Mouse (Mus musculus) MEL (cell line): ENCODE data around the gene B9d2. TPM values are rescaled to one million over a fixed set of nuclear protein-coding genes. Genes with fewer than 3 reads are reported as not detected.

Source experiments
- DNase-seq: peaks from one replicate; pipeline ENCODE4 v3.0.0; 2011; ENCODE audit warnings: low read depth, low spot score
- H3K27ac ChIP-seq: 2 replicates; pipeline ENCODE4 v1.5.1; 2012; ENCODE audit warnings: low read depth, mild to moderate bottlenecking, control low read depth, low read length, moderate library complexity; ENCODE audit not compliant: control insufficient read depth
- H3K27me3 ChIP-seq, 2 experiments: fragments of 150-350 bp in 1 of 2; sonication (generic) in 1 of 2; 2 replicates each; pipeline ENCODE4 v1.6.1; 2012; ENCODE audit warnings: low read length in 2 of 2, mild to moderate bottlenecking in 2 of 2, improper control_type of control experiment in 1 of 2, moderate library complexity in 1 of 2; ENCODE audit not compliant: insufficient read depth in 2 of 2, control insufficient read depth in 1 of 2
- H3K36me3 ChIP-seq, 2 experiments: 2 replicates each; pipeline ENCODE4 v1.6.1; 2012 to 2014; ENCODE audit warnings: low read length in 2 of 2, improper control_type of control experiment in 1 of 2, inconsistent platforms in 1 of 2, mild to moderate bottlenecking in 1 of 2; ENCODE audit not compliant: insufficient read depth in 2 of 2, control insufficient read depth in 1 of 2
- H3K4me1 ChIP-seq, 2 experiments: fragments of 150-350 bp in 1 of 2; sonication (generic) in 1 of 2; 2 replicates each; pipeline ENCODE4 v1.6.1; 2012; ENCODE audit warnings: low read length in 2 of 2, improper control_type of control experiment in 1 of 2, mild to moderate bottlenecking in 1 of 2; ENCODE audit not compliant: insufficient read depth in 2 of 2, control insufficient read depth in 1 of 2
- H3K4me3 ChIP-seq, 2 experiments: fragments of 150-350 bp in 1 of 2; sonication (generic) in 1 of 2; 2 replicates each; pipeline ENCODE4 v1.5.1; 2012; ENCODE audit warnings: low read depth in 2 of 2, low read length in 2 of 2, mild to moderate bottlenecking in 2 of 2, moderate library complexity in 2 of 2, control low read depth in 1 of 2, improper control_type of control experiment in 1 of 2; ENCODE audit not compliant: control insufficient read depth in 1 of 2, insufficient read depth in 1 of 2
- H3K79me2 ChIP-seq: 2 replicates; pipeline ENCODE4 v1.6.1; 2012; ENCODE audit warnings: mild to moderate bottlenecking, low read length, moderate library complexity; ENCODE audit not compliant: control insufficient read depth, poor library complexity, insufficient read depth
- H3K9ac ChIP-seq: 2 replicates; pipeline ENCODE4 v1.6.1; 2012; ENCODE audit warnings: low read depth, mild to moderate bottlenecking, control low read depth, low read length, moderate library complexity; ENCODE audit not compliant: control insufficient read depth, poor library complexity, severe bottlenecking
- H3K9me3 ChIP-seq: fragments of 150-350 bp; sonication (generic); replicated peaks from 2 replicates; pipeline ENCODE4 v1.6.1; 2012; ENCODE audit warnings: mild to moderate bottlenecking, low read length, improper control_type of control experiment, moderate library complexity; ENCODE audit not compliant: insufficient read depth
- E2F4 ChIP-seq: IDR thresholded peaks from 2 replicates; pipeline ENCODE4 v1.6.1; 2011; ENCODE audit warnings: low read depth, low read length, improper control_type of control experiment, borderline replicate concordance
- ELF1 ChIP-seq: IDR thresholded peaks from 2 replicates; pipeline ENCODE4 v1.6.1; 2014; ENCODE audit warnings: low read depth, mild to moderate bottlenecking, inconsistent platforms, low read length, improper control_type of control experiment, moderate library complexity
- EP300 ChIP-seq, 2 experiments: IDR thresholded peaks; 2 replicates each; pipeline ENCODE4 v1.6.1; 2011; ENCODE audit warnings: improper control_type of control experiment in 2 of 2, low read length in 2 of 2, low read depth in 1 of 2, mild to moderate bottlenecking in 1 of 2
- ETS1 ChIP-seq: IDR thresholded peaks from 2 replicates; pipeline ENCODE4 v1.6.1; 2012; ENCODE audit warnings: low read depth, mild to moderate bottlenecking, inconsistent platforms, low read length, improper control_type of control experiment, moderate library complexity
- HCFC1 ChIP-seq: IDR thresholded peaks from 2 replicates; pipeline ENCODE4 v1.6.1; 2012; ENCODE audit warnings: low read depth, mild to moderate bottlenecking, inconsistent platforms, low read length, improper control_type of control experiment, moderate library complexity
- KAT2A ChIP-seq: conservative IDR thresholded peaks from 2 replicates; pipeline ENCODE4 v1.6.1; 2012; ENCODE audit warnings: low read depth, low read length, improper control_type of control experiment, inconsistent platforms
- MAFK ChIP-seq: IDR thresholded peaks from 2 replicates; pipeline ENCODE4 v1.6.1; 2011; ENCODE audit warnings: low read depth, mild to moderate bottlenecking, low read length, improper control_type of control experiment, borderline replicate concordance
- MAX ChIP-seq: IDR thresholded peaks from 2 replicates; pipeline ENCODE4 v1.6.1; 2011; ENCODE audit warnings: low read length, improper control_type of control experiment
- MAZ ChIP-seq: IDR thresholded peaks from 2 replicates; pipeline ENCODE4 v1.6.1; 2012; ENCODE audit warnings: low read depth, mild to moderate bottlenecking, inconsistent platforms, low read length, improper control_type of control experiment
- MEF2A ChIP-seq: IDR thresholded peaks from 2 replicates; pipeline ENCODE4 v1.6.1; 2014; ENCODE audit warnings: low read depth, mild to moderate bottlenecking, inconsistent platforms, low read length, improper control_type of control experiment; ENCODE audit not compliant: poor library complexity, insufficient replicate concordance, severe bottlenecking; ENCODE audit errors: extremely low read depth
- MYC ChIP-seq: IDR thresholded peaks from 2 replicates; pipeline ENCODE4 v1.6.1; 2011; ENCODE audit warnings: low read depth, mild to moderate bottlenecking, low read length, improper control_type of control experiment, moderate library complexity
- NELFE ChIP-seq: IDR thresholded peaks from 2 replicates; pipeline ENCODE4 v1.6.1; 2011; ENCODE audit warnings: low read depth, low read length, improper control_type of control experiment
- POLR2AphosphoS2 ChIP-seq: IDR thresholded peaks from 2 replicates; pipeline ENCODE4 v1.6.1; 2011; ENCODE audit warnings: low read length, improper control_type of control experiment
- RAD21 ChIP-seq: IDR thresholded peaks from 2 replicates; pipeline ENCODE4 v1.6.1; 2011; ENCODE audit warnings: mild to moderate bottlenecking, low read depth, low read length, improper control_type of control experiment
- RCOR1 ChIP-seq: IDR thresholded peaks from 2 replicates; pipeline ENCODE4 v1.6.1; 2012; ENCODE audit warnings: low read depth, mild to moderate bottlenecking, inconsistent platforms, low read length, improper control_type of control experiment
- SIN3A ChIP-seq: IDR thresholded peaks from 2 replicates; pipeline ENCODE4 v1.6.1; 2012; ENCODE audit warnings: low read length, improper control_type of control experiment, inconsistent platforms
- TBP ChIP-seq: IDR thresholded peaks from 2 replicates; pipeline ENCODE4 v1.8.0; 2011; ENCODE audit warnings: low read depth, low read length, improper control_type of control experiment
- USF1 ChIP-seq: IDR thresholded peaks from 2 replicates; pipeline ENCODE4 v1.6.1; 2014; ENCODE audit warnings: low read depth, mild to moderate bottlenecking, inconsistent platforms, low read length, improper control_type of control experiment, moderate library complexity
- USF2 ChIP-seq, 2 experiments: IDR thresholded peaks; 2 replicates each; pipeline ENCODE4 v1.6.1; 2011 to 2012; ENCODE audit warnings: improper control_type of control experiment in 2 of 2, low read length in 2 of 2, borderline replicate concordance in 1 of 2, inconsistent platforms in 1 of 2, low read depth in 1 of 2, mild to moderate bottlenecking in 1 of 2; ENCODE audit not compliant: insufficient read depth in 1 of 2
- ZC3H11A ChIP-seq: IDR thresholded peaks from 2 replicates; pipeline ENCODE4 v1.6.1; 2012; ENCODE audit warnings: low read depth, mild to moderate bottlenecking, inconsistent platforms, low read length, improper control_type of control experiment
- ZMIZ1 ChIP-seq: IDR thresholded peaks from 2 replicates; pipeline ENCODE4 v1.6.1; 2012; ENCODE audit warnings: low read depth, mild to moderate bottlenecking, inconsistent platforms, low read length, improper control_type of control experiment, moderate library complexity
- ZNF384 ChIP-seq: IDR thresholded peaks from 2 replicates; pipeline ENCODE4 v1.6.1; 2012; ENCODE audit warnings: low read depth, mild to moderate bottlenecking, inconsistent platforms, low read length, improper control_type of control experiment
- polyA plus RNA-seq, 2 experiments: library from polyadenylated mRNA; stranded (reverse) in 1 of 2; unstranded in 1 of 2; fragments of >175 nt in 1 of 2; fragments of >200 nt in 1 of 2; gene quantifications; 2 replicates each; pipeline versions ENCODE4 v1.2.1 to v1.2.4; 2012; ENCODE audit warnings: low replicate concordance in 2 of 2, low read depth in 1 of 2; ENCODE audit not compliant: insufficient read length in 2 of 2, insufficient read depth in 1 of 2, missing spikeins in 1 of 2
- total RNA-seq: library from RNA; depleted of rRNA; stranded (reverse); fragments of 300-350 nt; gene quantifications from 2 replicates; pipeline ENCODE4 v1.2.3, GENCODE M21; 2012

Gene B9d2
- total and polyA plus RNA-seq, 3 experiments = 70.4 to 108 TPM; not detected in 1

DNA sequence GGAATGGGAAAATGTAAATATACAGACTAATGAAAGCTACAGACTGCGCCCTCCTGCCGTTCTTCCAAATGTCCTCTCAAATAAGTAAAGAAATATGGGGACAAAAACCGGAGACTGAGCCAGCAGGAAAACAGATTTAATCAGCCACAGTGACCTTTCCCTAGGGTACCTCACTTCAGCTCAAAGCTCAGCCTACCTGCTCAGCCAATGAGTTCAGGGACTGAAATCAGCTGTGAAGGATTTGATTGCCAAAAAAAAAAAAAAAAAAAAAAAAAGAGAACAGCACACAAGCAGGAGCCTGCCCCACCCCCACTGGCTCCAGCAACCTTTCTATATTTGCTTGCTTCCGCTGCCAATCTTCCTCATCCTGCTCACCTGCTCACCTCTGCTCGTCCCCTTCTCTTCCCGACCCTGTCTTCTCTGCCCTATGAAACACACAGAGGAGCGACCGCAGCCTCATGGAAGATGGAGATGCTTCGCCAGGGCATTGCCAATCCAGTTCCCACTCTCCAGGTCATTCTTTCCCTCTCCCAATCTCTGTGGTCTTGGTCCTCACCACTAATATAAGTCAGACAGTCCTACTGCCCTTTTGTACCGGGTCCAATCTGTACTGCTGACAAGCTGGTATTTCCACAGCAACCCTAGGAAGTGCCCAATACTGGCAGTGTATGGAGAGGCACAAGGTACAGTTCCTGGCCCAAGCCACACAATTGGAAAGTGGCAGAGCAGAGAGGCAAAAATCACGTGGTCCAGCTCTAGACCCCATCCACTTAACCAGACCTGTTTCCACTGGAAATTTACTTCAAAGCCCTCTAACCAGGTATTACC is 24.8 kb upstream of the B9d2 start:
- H3K79me2 ChIP-seq = peaks cover 16% of the 10 kb centered on the region
- H3K36me3 ChIP-seq = peaks cover 0 to 13% of the 10 kb centered on the region in 2 experiments; a peak in 2 of 4 replicates
- H3K9me3 ChIP-seq = no peaks in the 10 kb centered on the region
- H3K27me3 ChIP-seq = no peaks in the 10 kb centered on the region
- TF ChIP-seq ZNF384 (peak; percentile 80), EP300 (IDR thresholded peaks at IDR 0.05; ENCODE audit: low read depth in 1 of 2, low read length in 2 of 2) (no peak)
- no peak overlapping the region for H3K27ac ChIP-seq
- H3K4me3 ChIP-seq = no peak overlapping the region
- peaks cover 0 to 15% of the 10 kb centered on the region in 2 experiments; a peak in 2 of 4 replicates for H3K4me1 ChIP-seq
- no peak overlapping the region for H3K9ac ChIP-seq
- no peak for DNase-seq

DNA sequence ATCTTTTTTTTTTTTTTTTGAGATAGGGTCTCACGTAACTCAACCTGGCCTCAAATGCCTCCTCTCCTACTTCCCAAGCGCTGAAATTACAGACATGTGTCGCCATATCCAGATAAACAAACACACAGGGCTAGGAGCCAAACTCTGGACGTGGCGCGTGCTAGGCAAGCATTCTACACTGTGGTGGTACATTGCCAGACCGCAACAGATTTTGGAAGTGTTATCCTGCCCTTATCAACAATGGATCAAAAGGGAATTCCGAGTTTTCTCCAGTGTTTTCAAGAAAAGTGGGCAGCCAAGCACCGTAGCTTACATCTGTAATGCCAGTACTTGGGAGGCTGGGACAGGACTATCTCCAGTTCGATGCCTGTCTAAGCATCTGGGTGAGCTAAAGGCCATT is 22.8 kb upstream of the B9d2 start:
- TF ChIP-seq KAT2A (no peak), POLR2AphosphoS2 (no peak), ZNF384 (no peak), MAFK (no peak), E2F4 (no peak), ELF1 (no peak), NELFE (no peak), ZC3H11A (no peak), RAD21 (no peak), MAZ (no peak)
- TF ChIP-seq, all 39 proteins: peak for 0
- peak overlapping the region; percentile 62 to 77 for H3K4me3 ChIP-seq
- no peaks in the 10 kb centered on the region for H3K9me3 ChIP-seq
- H3K27me3 ChIP-seq = no peaks in the 10 kb centered on the region
- peak overlapping the region; percentile 76 for H3K9ac ChIP-seq
- peaks cover 0 to 23% of the 10 kb centered on the region in 2 experiments; a peak in 2 of 4 replicates for H3K36me3 ChIP-seq
- H3K79me2 ChIP-seq = peaks cover 29% of the 10 kb centered on the region
- peaks cover 0 to 20% of the 10 kb centered on the region in 2 experiments; a peak in 2 of 4 replicates for H3K4me1 ChIP-seq
- DNase-seq = peak; percentile 49
- no peak overlapping the region for H3K27ac ChIP-seq

DNA sequence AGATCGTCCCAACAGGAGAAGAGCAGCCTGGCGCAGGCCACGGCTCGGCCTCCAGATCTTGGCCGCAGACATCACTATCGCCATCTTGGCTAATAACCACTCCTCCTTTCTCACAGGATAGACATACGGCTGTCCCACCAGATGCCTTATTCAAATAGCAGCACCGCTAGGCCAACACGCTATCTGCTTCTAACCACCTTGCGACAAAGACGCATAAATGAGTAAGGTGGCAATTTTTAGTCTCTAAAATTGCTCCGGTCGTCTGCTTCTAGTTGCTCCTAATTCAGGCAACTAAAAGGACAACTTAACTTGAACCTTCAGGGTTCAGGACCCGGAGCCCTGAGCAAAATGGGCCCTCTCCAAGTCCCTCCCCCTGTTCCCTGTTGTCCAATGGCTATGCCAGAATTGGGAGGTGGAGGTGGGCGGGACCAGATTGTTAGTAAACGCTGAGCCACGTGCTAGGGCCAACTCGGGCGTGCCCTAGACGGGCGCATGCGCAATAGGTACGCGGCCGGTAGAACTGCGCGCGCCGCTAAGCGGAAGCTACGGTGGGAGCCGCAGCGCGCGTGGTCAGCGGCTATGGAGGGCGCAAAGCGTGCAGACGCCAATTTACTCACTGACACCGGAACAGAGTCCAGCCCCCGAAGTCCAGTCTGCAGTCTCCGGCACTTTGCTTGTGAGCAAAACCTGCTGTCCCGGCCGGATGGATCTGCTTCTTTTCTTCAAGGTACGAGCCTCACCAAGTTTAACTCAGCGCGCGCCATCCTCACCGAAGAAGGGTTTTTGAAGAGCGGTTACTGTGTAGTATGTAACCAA is 21.7 kb upstream of the B9d2 start, which contains the start of the genes Bckdha and Exosc5:
Gene Bckdha, minus strand, starts transcription at position 325 of the 816 bp plus-strand sequence.
Gene Exosc5, plus strand, starts transcription at position 508 of the 816 bp plus-strand sequence.
- Histone ChIP-seq H3K36me3 (peaks cover 1 to 23% of the 10 kb centered on the region in 2 experiments; a peak in 3 of 4 replicates), H3K4me3 (peak within 1 kb of the TSS; percentile 77 to 98), H3K4me1 (peaks cover 0 to 20% of the 10 kb centered on the region in 2 experiments; a peak in 2 of 4 replicates), H3K27me3 (no peaks in the 10 kb centered on the region), H3K9me3 (no peaks in the 10 kb centered on the region), H3K9ac (peak within 1 kb of the TSS; percentile 97), H3K27ac (peak within 1 kb of the TSS; percentile 86), H3K79me2 (peaks cover 29% of the 10 kb centered on the region)
- peak; percentile 100 for DNase-seq
- peak; percentile 99 for TF ChIP-seq SIN3A
- TF ChIP-seq USF2 (IDR thresholded peaks at IDR 0.05; ENCODE audit: borderline replicate concordance in 1 of 2, insufficient read depth in 1 of 2, low read depth in 1 of 2, low read length in 2 of 2) = no peak
- TF ChIP-seq ETS1 = peak; percentile 28; the same call in 1 of the 2 replicates
- no peak for TF ChIP-seq MEF2A
- TF ChIP-seq NELFE = peak; percentile 84
- TF ChIP-seq ZMIZ1 = no peak
- peak; percentile 37 for TF ChIP-seq TBP
- no peak for TF ChIP-seq MAZ
- peak; percentile 78 for TF ChIP-seq USF1
- no peak for TF ChIP-seq RCOR1
- TF ChIP-seq MAX = peak; percentile 99
- peak; percentile 94 for TF ChIP-seq MYC
- TF ChIP-seq ZC3H11A = no peak
- TF ChIP-seq MAFK = no peak
- TF ChIP-seq HCFC1 = peak; percentile 90
